Mouse (Mus musculus) CD4-positive helper T cell, adult 2 months (primary cell): ENCODE results near the gene Uxs1.

Experiments used
- DNase-seq: peaks from one replicate; pipeline ENCODE4 v3.0.0-alpha.2; 2012; ENCODE audit warnings: low read depth, missing footprints, low spot score

The Uxs1 gene

GRCm38 (mm10) chr1:43730491-43730924 is 97.1 kb downstream of the Uxs1 start, which contains the start of gene 1500015O10Rik:
Gene 1500015O10Rik, plus strand, starts transcription at chr1:43730602.
- DNase-seq: no peak

GRCm38 (mm10) chr1:43722459-43722858 is 105.1 kb downstream of the Uxs1 start:
- no peak for DNase-seq

GRCm38 (mm10) chr1:43718793-43719192 is 108.8 kb downstream of the Uxs1 start:
- no peak for DNase-seq

GRCm38 (mm10) chr1:43717967-43718366 is 109.6 kb downstream of the Uxs1 start:
- no peak for DNase-seq

- DNase-seq: no peak
These were observed 112.8 kb downstream of the Uxs1 start for GRCm38 (mm10) chr1:43714841-43715240.

GRCm38 (mm10) chr1:43698577-43699000 is 129.0 kb downstream of the Uxs1 start:
- no peak for DNase-seq
